Mouse (Mus musculus): ENCODE data around the gene Gatad2b.

- TF ChIP-seq POLR2A (IDR thresholded peaks at IDR 0.05; ENCODE audit: borderline replicate concordance, extremely low read depth, low read depth, low read length) (no peak), CTCF (IDR thresholded peaks at IDR 0.05; ENCODE audit: insufficient read depth, low read length) (no peak)
These were observed 34.5 kb upstream of the Gatad2b start for GRCm38 (mm10) chr3:90258521-90258920.
